Mouse (Mus musculus) small intestine, adult 2 months (tissue): ENCODE measurements around the gene Taf5l.

Experiments
- CTCF ChIP-seq: fragments of 200-500 bp; IDR thresholded peaks from 2 replicates; pipeline ENCODE4 v1.5.1; 2012; ENCODE audit warnings: low read depth, mild to moderate bottlenecking, control low read depth, inconsistent platforms, low read length, moderate library complexity, mixed read lengths; ENCODE audit not compliant: insufficient replicate concordance, insufficient read length; ENCODE audit errors: extremely low read depth
- POLR2A ChIP-seq: fragments of 200-500 bp; IDR thresholded peaks from 2 replicates; pipeline ENCODE4 v1.6.1; 2012; ENCODE audit warnings: low read depth, mild to moderate bottlenecking, control low read depth, inconsistent platforms, low read length, moderate library complexity

DNA sequence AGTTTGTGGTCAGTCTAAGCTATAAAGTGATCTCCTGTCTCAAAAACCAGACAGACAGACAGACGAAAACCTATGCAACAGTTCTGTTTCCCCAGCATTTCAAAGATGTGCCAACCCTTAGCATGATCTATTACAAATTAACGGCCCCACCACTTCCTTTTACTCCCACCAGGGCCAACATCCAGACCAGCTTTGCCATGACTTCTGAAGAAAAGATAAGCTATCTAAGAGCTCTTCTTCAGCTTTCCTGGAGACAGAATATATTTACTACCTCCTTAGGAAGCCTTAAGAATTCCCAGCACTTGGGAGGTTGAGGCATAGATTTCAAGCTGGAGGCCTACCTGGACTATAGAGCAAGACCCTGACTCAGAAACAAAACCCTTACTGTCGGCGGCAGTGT is 41.0 kb downstream of the Taf5l start:
- TF ChIP-seq POLR2A (no peak), CTCF (no peak)
